Mouse (Mus musculus) embryonic facial prominence, embryonic 14.5 days (tissue): ENCODE measurements around the gene Gm21708. TPM values are rescaled to one million over a fixed set of nuclear protein-coding genes. Genes with fewer than 3 reads are reported as not detected.
"Not testable (repeated sequence)": the region's sequence is repeated elsewhere in the genome, so short reads cannot be mapped to it uniquely, and the experiment has no call there.

Experiments
- ATAC-seq: fragments of 200-750 bp; cut with Nextera tagmentation; 2 replicates; pipeline ENCODE4 v1.8.0; 2017; ENCODE audit warnings: low read depth, moderate number of reproducible peaks, moderate TSS enrichment
- DNase-seq: peaks from one replicate; pipeline ENCODE4 v3.0.0-alpha.2; 2015; ENCODE audit warnings: low spot score
- H3K27ac ChIP-seq: fragments of 300-500 bp; sonication (generic); replicated peaks from 2 replicates; pipeline ENCODE4 v1.5.1; 2014; ENCODE audit warnings: low read depth, mild to moderate bottlenecking, low read length, moderate library complexity
- H3K27me3 ChIP-seq: fragments of 300-500 bp; sonication (generic); replicated peaks from 2 replicates; pipeline ENCODE4 v1.6.1; 2014; ENCODE audit warnings: low read length; ENCODE audit not compliant: control insufficient read depth, insufficient read depth
- H3K36me3 ChIP-seq: fragments of 300-500 bp; sonication (generic); 2 replicates; pipeline ENCODE4 v1.6.1; 2014; ENCODE audit warnings: low read length, mixed read lengths; ENCODE audit not compliant: control insufficient read depth, insufficient read depth
- H3K4me1 ChIP-seq: fragments of 300-500 bp; sonication (generic); 2 replicates; pipeline ENCODE4 v1.6.1; 2014; ENCODE audit warnings: antibody characterized with exemption, low read length; ENCODE audit not compliant: control insufficient read depth, insufficient read depth
- H3K4me2 ChIP-seq: fragments of 300-500 bp; sonication (generic); 2 replicates; pipeline ENCODE4 v1.6.1; 2014; ENCODE audit warnings: low read depth, mild to moderate bottlenecking, low read length, moderate library complexity, mixed read lengths
- H3K4me3 ChIP-seq: fragments of 300-500 bp; sonication (generic); 2 replicates; pipeline ENCODE4 v1.5.1; 2014; ENCODE audit warnings: low read depth, mild to moderate bottlenecking, low read length
- H3K9ac ChIP-seq: fragments of 300-500 bp; sonication (generic); 2 replicates; pipeline ENCODE4 v1.6.1; 2014; ENCODE audit warnings: low read depth, mild to moderate bottlenecking, low read length, moderate library complexity, mixed read lengths
- H3K9me3 ChIP-seq: fragments of 300-500 bp; sonication (generic); 2 replicates; pipeline ENCODE4 v1.6.1; 2016; ENCODE audit warnings: low read length; ENCODE audit not compliant: control insufficient read depth
- WGBS: fragments of 180-500 bp; shearing (Covaris S2); extraction: QIAGEN DNeasy Blood & Tissue Kit; methylation state at CpG from one replicate; pipeline ENCODE4 v1.1.7; 2014; 5-methylcytosine and 5-hydroxymethylcytosine counted together
- polyA plus RNA-seq: library from polyadenylated mRNA; unstranded; fragments of >200 nt; fragmentation: Nextera tagmentation; extraction: Ambion mirVana; gene quantifications from 2 replicates; pipeline ENCODE4 v1.2.1, GENCODE M21; 2014

Gm21708 gene
- polyA plus RNA-seq: not detected in 2 replicates

GRCm38 (mm10) chrY:3410067-3410466 lies at the start of gene Gm21708, which contains the start of gene Gm21704:
TSS of gene Gm21708 (minus strand) at chrY:3410167.
TSS of gene Gm21704 (minus strand) at chrY:3410167.
- not testable (repeated sequence) for H3K4me1 ChIP-seq, H3K27ac ChIP-seq, DNase-seq, H3K9me3 ChIP-seq, H3K27me3 ChIP-seq, H3K36me3 ChIP-seq, H3K4me2 ChIP-seq, ATAC-seq, H3K4me3 ChIP-seq, H3K9ac ChIP-seq
- no CpG with 5 or more reads among the region's 9 CpGs for WGBS

Other genes with a start within 250 kb of the Gm21708 start
- gene Gm21677, start 103.7 kb downstream of the Gm21708 start, polyA plus RNA-seq: not detected in 2 replicates
- gene Gm21693, start 64.8 kb downstream of the Gm21708 start, polyA plus RNA-seq: not detected in 2 replicates
- gene Gm21704, start within 50 bp of the Gm21708 start, polyA plus RNA-seq: 0.56 TPM in 1 of 2 replicates, not detected in the other